Mouse (Mus musculus): ENCODE results near the gene Mbd5.

The Mbd5 gene

GRCm38 (mm10) chr2:48948841-48949584 lies at the start of gene Mbd5:
TSS of gene Mbd5 (plus strand) at chr2:48949508.
- peak; percentile 100 for DNase-seq (ENCODE audit: low read depth, low spot score)

DNA sequence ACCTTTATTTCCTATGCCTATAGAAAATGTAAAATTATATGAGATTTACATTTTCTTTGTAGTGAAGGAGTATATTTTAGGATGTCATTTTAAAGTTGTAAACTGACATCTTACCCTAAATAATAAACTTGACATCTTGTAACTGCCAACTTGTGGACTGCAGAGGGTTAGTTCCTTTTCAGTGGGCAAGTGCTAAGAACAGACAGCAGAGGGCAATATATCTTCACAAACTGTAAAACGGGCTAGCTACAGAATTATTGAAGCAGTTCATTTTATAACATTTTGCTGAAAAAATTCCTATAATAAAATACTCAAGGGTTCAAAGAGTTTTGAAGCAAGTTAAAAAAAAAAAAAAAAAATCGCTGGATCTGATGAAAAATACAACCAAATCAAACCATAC lies 40.4 kb upstream of the Mbd5 start:
- DNase-seq (ENCODE audit: low read depth, low spot score): no peak

DNA sequence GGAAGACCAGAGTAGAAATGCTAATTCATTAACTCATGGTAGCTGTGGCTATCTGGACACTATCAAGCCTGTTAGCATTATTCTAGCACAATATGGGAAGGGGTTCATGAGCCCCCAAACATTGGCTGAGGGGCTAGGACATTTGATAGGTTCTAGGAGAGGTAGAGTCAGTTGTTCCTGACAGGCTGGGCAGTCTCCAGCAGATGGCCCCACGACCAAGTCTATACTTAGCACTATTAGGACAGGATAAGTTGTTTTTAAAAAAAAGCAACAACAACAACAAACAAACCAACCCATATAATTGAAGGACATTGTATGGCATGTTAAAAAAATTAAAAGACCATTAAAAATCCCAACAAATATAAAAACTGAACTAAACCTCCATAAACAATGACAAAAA lies 35.1 kb upstream of the Mbd5 start:
- no peak for DNase-seq (ENCODE audit: low read depth, low spot score)

GRCm38 (mm10) chr2:48915832-48916231 lies 33.5 kb upstream of the Mbd5 start:
- no peak for DNase-seq (ENCODE audit: low read depth, low spot score)

DNA sequence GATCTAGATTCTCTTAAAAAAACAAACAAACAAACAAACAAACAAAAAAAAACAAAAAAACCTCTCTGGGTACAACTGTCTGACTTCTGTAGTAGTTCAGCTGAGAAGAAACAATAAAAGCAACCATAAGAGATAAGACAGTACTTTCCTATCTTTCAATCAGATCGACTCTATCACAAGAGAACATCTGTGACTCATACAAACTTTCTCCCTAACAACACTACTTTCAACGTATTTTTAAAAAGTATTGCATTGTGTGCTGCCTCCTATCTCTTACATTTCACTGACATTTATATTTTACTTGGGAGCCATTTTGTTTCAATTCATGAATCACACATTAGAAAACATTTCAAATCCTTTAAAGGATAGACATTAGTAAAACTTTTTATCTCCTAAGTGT lies 14.2 kb upstream of the Mbd5 start:
- no peak for DNase-seq (ENCODE audit: low read depth, low spot score)

DNA sequence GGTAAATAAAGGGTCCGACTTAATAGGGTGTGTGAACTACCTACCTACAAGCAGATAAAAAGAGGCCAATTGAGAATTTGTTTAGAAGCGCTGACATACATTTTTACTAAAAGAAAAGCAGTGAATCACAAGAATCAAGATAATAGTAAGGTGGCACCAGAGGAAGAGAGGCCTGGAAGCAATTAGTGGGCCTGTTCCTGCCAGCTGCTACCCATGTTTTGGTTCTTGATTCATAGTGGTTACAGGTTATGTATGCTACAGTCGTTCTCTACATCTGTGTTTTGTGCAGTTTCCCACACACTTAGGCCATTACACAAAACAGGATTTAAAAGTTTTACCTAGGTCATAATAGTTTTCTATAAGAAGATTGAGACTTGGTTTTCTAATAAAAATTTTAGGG lies 1.5 kb upstream of the Mbd5 start:
- no peak for DNase-seq (ENCODE audit: low read depth, low spot score)

GRCm38 (mm10) chr2:48949743-48950251 lies 489 bp downstream of the Mbd5 start:
- no peak for DNase-seq (ENCODE audit: low read depth, low spot score)

DNA sequence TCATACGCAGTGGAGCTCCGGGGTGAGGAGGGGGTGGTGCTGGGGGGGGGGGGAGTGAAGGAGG lies 776 bp downstream of the Mbd5 start, which contains the start of gene Orc4:
TSS of gene Orc4 (minus strand) at position 26 of the 64 bp plus-strand sequence.
- DNase-seq (ENCODE audit: low read depth, low spot score): no peak

DNA sequence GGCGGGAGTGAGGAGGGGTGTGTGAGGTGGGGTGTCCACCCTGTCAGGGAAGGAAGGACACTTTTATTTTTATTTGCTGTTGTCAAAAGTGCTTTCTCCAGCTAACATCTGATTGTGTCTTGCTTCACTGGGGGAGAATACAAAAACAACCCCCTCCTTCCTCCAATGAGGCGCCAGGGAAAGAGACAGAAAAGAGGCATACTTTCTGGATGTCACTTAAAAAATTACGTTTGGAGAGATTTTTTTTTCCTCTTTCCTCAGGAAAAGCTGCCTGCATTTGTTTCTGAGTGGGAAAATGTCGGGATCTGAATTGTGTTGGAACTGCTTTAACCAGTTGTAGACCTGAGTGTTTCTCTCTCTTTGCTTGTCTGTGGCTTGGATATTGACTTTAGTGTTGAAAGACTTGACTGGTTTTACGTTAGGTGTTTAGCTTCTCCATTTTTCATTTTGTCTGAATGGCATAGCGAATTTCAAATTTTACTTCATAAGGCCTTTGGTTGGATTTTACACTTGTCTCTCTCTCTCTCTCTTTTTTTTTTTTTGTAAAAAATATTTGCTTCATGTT lies 1.1 kb downstream of the Mbd5 start:
- peak; percentile 1 for DNase-seq (ENCODE audit: low read depth, low spot score)

DNA sequence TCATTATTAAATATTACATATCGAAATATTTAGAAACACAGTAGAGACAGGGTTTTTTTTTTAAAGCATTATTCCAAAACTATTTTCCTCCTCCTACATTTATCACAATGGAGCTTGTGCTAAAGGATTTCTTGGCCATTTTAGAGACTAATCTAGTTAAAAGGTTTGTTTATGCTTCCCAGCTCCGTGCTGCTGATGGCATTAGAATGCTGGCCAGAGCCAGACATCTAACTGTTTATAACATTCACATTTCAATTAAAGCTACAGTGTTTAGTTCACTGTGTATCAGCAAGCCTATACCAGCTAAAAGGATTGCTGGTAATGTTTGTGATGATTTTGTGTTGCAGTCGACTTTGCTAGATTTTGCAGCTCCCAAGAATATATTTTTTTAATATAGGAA lies 7.3 kb downstream of the Mbd5 start:
- DNase-seq (ENCODE audit: low read depth, low spot score): no peak

DNA sequence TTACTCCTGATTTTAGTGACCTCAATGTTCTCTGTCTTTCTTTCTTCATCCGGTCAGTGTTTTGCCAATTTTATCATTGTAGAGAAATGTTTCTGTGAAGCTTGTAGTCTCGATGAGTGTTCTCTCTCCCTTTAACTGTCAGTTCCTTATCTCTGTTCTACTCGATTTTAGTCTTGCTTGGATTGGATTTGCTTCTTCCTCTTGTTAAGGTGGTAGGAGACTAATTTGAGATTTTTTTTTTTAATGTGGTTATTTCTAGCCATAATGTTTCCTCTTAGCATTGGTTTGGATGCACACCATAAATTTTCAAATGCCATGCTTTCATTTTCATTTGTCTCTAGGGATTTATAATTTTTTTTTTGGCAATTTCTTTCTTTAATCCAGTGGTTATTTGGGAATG lies 29.6 kb downstream of the Mbd5 start:
- DNase-seq (ENCODE audit: low read depth, low spot score): no peak

DNA sequence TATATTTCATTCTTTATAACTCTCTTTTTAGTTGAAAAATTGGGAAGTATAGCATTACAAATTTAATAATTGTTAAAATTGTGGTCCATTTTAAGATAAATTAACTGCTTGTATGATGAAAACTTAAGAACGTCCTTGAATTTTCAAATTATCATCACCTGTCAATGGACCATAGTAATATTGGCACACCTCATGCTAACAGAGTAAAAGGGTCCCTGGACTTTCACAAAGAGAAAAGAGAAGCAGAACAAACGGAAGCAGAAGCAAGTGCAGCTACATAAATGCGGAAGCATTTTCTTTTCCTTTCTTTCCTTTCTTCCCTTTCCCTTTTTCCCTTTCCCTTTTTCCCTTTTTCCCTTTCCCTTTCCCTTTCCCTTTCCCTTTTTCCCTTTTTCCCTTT lies 41.0 kb downstream of the Mbd5 start:
- DNase-seq (ENCODE audit: low read depth, low spot score): no peak

- no peak for DNase-seq (ENCODE audit: low read depth, low spot score)
Observed at GRCm38 (mm10) chr2:49040481-49040880, 91.2 kb downstream of the Mbd5 start.

- no peak for DNase-seq (ENCODE audit: low read depth, low spot score)
Observed at GRCm38 (mm10) chr2:49050030-49050429, 100.7 kb downstream of the Mbd5 start.

GRCm38 (mm10) chr2:49067886-49068285 lies 118.6 kb downstream of the Mbd5 start:
- no peak for DNase-seq (ENCODE audit: low read depth, low spot score)

DNA sequence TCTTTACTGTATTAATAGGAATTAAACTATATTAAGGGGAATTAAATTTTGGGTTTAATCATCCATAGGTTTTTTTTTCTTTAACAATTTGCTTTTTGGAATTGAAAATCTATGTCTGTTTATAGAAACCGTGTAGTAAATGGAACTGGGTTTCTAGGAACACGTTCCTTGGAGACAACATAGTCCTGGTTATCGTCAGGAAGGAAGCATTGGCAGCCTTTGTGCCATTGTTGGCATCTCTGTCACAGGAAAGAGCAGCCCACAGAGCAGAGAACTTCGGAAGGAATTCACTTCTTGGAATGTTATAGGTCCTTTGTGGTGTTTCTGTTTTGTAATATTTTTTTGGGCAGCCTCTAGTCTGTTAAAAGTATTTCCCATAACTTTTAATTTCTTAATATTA lies 135.7 kb downstream of the Mbd5 start:
- no peak for DNase-seq (ENCODE audit: low read depth, low spot score)

DNA sequence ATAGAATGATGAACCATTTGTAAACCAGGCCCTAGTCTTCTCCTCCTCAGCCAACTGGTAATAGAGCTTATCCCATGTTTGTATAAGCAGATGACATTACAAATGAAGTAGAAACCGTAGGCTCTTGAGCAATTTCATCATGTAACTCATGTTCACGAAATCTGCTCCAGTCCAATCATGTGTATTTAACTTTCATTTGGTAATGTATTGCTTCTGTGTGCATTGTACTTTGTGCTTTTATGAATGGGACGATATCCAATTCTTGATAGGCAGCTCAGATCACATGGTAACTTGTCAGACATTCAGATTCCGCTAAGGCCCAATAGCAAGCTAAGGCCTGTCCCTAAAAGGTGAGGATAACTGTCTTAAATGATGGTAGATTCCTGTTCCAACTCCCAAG lies 141.5 kb downstream of the Mbd5 start:
- DNase-seq (ENCODE audit: low read depth, low spot score): no peak

- no peak for DNase-seq (ENCODE audit: low read depth, low spot score)
Observed at GRCm38 (mm10) chr2:49096765-49097164, 147.5 kb downstream of the Mbd5 start.

GRCm38 (mm10) chr2:49108906-49109305 lies 159.6 kb downstream of the Mbd5 start:
- no peak for DNase-seq (ENCODE audit: low read depth, low spot score)

DNA sequence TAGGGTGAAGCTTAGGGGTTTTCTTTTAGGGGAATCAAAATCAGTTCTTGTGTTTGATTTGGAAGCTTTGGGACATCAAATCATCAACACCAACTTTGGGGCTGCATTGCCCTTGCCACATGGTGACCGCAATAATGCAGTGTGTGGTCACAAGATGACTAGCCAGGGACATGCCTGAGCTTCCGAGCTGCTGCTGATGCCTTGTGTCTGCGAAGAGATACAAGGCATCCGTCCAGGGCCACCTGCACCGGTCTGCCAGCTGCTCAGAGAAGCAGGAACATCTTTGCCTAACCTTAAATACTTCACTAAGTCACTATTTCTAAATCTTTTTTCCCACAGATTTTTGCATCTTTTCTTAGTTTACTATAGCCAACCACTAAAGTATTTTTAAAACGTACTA lies 170.6 kb downstream of the Mbd5 start:
- no peak for DNase-seq (ENCODE audit: low read depth, low spot score)

DNA sequence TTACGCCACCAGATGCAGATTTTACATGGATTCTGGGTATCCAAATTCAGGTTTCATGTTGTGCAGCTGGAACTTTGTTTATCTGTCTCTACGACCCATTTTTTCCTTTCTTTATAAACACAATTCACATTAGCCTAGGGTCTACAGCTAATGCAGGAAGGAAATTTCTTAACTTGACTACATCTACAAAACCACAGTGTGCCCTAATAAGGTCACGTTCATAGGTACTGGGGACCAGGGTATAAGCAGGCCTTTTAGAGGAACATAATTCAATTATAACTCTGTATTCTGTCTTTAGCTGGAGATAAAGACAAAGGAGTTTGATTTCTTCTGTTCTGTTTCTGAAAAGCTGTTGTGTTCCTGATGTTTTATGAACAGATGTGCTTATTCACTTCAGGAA lies 172.3 kb downstream of the Mbd5 start:
- no peak for DNase-seq (ENCODE audit: low read depth, low spot score)

DNA sequence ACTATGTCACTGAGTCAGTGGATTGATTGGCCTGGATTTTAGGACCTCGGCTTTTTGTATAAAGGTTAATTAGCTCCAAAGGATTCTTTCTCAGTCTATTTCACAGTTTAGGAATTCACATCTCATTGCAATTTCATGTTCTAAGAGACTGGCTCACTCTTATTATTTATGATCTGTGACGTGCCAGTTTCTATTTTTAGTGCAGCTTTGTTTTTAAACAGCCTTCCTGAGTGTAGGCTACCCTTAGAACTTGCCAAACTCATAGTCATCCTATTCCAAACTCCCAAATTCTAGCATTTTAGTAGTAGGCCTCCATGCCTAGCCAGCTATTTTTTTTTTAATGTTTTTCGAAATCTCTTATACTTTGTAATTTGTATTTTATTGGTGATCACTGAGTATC lies 192.9 kb downstream of the Mbd5 start:
- no peak for DNase-seq (ENCODE audit: low read depth, low spot score)

GRCm38 (mm10) chr2:49153649-49154048 lies 204.3 kb downstream of the Mbd5 start:
- DNase-seq (ENCODE audit: low read depth, low spot score): no peak
